Mouse (Mus musculus) cerebellum, adult 2 months (tissue): ENCODE data around the gene Gsta2.
"Not testable (repeated sequence)": the region's sequence is repeated elsewhere in the genome, so short reads cannot be mapped to it uniquely, and the experiment has no call there.

Experiments used
- CTCF ChIP-seq: fragments of 200-500 bp; IDR thresholded peaks from 2 replicates; pipeline ENCODE4 v1.5.1; 2011; ENCODE audit warnings: low read depth, mild to moderate bottlenecking, control low read depth, low read length, moderate library complexity, borderline replicate concordance; ENCODE audit not compliant: insufficient read depth
- POLR2A ChIP-seq: fragments of 200-500 bp; IDR thresholded peaks from 2 replicates; pipeline ENCODE4 v1.6.1; 2011; ENCODE audit warnings: low read length, control low read depth, borderline replicate concordance; ENCODE audit not compliant: insufficient read depth

GRCm38 (mm10) chr9:78340324-78340723, 15.3 kb downstream of the Gsta2 start:
- TF ChIP-seq CTCF, result peak; percentile 59; the same call in 1 of the 2 replicates
- TF ChIP-seq POLR2A, result not testable (repeated sequence)
